Comparison of ENCODE assay signal across 21 mouse cellular contexts in genomic region chr10:81122889-81123288, GRCm38 (mm10). TPM values are rescaled to one million over a fixed set of nuclear protein-coding genes. Genes with fewer than 3 reads are reported as not detected.
"Had no signal": no experiment of that assay in that cellular context is flagged by ENCODE, and none has a peak within 500 bp of the region (broad histone marks: within the 10 kb centered on the region; RNA-seq: fewer than 3 reads in every experiment).

No protein-coding gene starts in this region.

- H3K27ac ChIP-seq: midbrain, embryonic 10.5 days; midbrain, embryonic 12.5 days; neural tube, embryonic 13.5 days; neural tube, embryonic 15.5 days; stomach, embryonic 15.5 days; stomach, postnatal 0 days had no signal

- H3K9ac ChIP-seq: lung, embryonic 14.5 days; midbrain, embryonic 12.5 days; neural tube, embryonic 13.5 days; neural tube, embryonic 15.5 days; stomach, embryonic 15.5 days had no signal

- H3K27me3 ChIP-seq: neural tube, embryonic 15.5 days; stomach, embryonic 15.5 days had no signal

- H3K9me3 ChIP-seq: midbrain, embryonic 10.5 days; midbrain, embryonic 12.5 days; neural tube, embryonic 13.5 days; neural tube, embryonic 15.5 days; stomach, embryonic 15.5 days had no signal

- DNase-seq: lung, adult 18-20 months; lung, embryonic 14.5 days; lung, postnatal 10 days; lung, postnatal 4 days; midbrain, embryonic 14.5 days; retina, postnatal 1 day; right cerebral cortex, postnatal 25 days; right cerebral cortex, postnatal 4 days; spleen, adult 18-20 months; thymus, adult 2 months; thymus, postnatal 25 days; thymus, postnatal 4 days had no signal

- H3K4me1 ChIP-seq: midbrain, embryonic 12.5 days; neural tube, embryonic 13.5 days; neural tube, embryonic 15.5 days; stomach, embryonic 15.5 days had no signal

- ATAC-seq: midbrain, embryonic 16.5 days had no signal

- H3K4me3 ChIP-seq: midbrain, embryonic 10.5 days; midbrain, embryonic 12.5 days; myocyte; neural tube, embryonic 13.5 days; neural tube, embryonic 15.5 days; stomach, embryonic 15.5 days had no signal

- H3K4me2 ChIP-seq: lung, embryonic 14.5 days; midbrain, embryonic 12.5 days; neural tube, embryonic 13.5 days; neural tube, embryonic 15.5 days; stomach, embryonic 15.5 days had no signal

RNA-seq across cellular contexts. Expression of gene Creb3l3, which starts 24.2 kb away (rescaled TPM):
- total RNA-seq: megakaryocyte-erythroid progenitor cell, adult 5-6 weeks had no signal
